Mouse (Mus musculus): Measurements from ENCODE around the gene Gm17387. TPM values are rescaled to one million over a fixed set of nuclear protein-coding genes. Genes with fewer than 3 reads are reported as not detected.

Gene Gm17387
- polyA plus RNA-seq, 1 experiment from 2014 or later, result not detected

DNA sequence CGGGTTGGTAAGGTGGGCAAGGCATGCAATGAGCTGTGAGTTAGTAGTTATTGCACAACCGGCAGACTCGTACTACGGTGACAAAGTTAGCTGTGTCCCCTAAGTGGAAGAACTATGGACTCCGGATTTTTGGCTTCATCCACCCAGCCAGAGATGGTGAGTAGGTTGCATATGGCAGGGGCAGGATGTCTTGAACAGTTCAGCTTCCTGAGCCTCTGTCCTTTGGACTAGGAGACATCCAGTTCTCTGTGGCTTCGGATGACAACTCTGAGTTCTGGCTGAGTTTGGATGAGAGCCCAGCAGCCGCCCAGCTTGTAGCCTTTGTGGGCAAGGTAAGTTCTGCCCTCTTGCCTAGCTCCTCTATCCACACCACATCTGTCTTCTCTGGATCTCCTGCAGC is 35.6 kb downstream of the Gm17387 start:
- no peak overlapping the region for H3K4me3 ChIP-seq
- no peak overlapping the region for H3K27ac ChIP-seq
- H3K9ac ChIP-seq, result no peak overlapping the region
- H3K4me1 ChIP-seq, result peaks cover 19% of the 10 kb centered on the region
- H3K9me3 ChIP-seq, result no peaks in the 10 kb centered on the region
- H3K27me3 ChIP-seq, result 0 out of 2 replicates have a peak, but pooled peaks cover 2% of the 10 kb centered on the region
- H3K4me2 ChIP-seq, result no peak overlapping the region
- ATAC-seq (ENCODE audit: insufficient number of reproducible peaks, insufficient read depth, low FRiP score, low TSS enrichment, low read depth), result no peak
- peaks cover 55% of the 10 kb centered on the region for H3K36me3 ChIP-seq
- WGBS, result 93% methylated on average over 7 of the region's 7 CpGs

DNA sequence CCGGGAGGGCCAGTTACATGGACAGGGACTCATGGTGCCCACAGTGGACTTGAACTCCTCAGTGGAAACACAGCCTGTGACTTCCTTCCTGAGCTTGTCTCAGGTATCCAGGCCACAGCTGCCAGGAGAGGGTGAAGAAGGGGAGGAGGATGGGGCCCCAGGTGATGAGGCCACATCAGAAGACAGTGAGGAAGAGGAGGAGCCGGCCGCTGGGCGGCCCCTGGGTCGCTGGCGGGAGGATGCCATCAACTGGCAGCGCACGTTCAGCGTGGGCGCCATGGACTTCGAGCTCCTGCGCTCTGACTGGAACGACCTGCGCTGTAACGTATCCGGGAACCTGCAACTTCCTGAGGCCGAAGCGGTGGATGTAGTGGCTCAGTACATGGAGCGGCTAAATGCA is 39.4 kb downstream of the Gm17387 start:
- 78% methylated on average over 19 of the region's 19 CpGs for WGBS
- Histone ChIP-seq H3K9me3 (no peaks in the 10 kb centered on the region), H3K36me3 (peaks cover 50% of the 10 kb centered on the region)

DNA sequence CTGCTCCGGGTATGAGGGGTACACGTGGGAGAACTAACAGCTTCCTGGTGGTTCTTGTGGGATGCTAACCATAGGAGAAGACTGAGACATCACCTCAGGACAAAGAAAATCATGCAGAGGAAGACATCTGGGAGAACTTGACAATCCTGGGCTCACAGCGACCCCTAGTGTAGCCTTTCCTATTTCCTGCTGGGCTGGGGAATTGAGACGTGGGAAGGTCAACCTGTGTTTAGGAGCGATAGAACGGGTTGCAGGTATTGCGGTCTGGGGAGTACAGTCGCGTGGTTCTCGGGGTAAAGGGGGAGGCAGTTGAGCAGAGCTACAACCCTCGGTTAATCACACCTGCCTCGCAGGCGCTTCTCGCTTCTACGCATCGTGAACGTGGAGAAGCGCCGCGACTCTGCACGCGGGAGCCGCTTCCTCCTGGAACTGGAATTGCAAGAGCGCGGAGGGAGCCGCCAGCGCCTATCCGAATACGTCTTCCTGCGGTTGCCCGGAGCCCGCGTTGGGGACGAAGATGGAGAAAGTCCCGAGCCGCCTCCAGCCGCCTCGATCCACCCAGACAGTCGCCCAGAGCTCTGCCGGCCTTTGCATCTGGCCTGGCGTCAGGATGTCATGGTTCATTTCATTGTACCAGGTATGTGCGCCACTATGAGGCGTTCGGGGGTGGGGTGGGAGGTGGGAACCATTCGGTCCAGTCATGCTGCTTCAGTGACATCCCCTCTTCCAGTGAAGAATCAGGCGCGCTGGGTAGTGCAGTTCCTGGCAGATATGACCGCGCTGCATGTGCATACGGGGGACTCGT is 41.3 kb downstream of the Gm17387 start:
- H3K9me3 ChIP-seq, result no peaks in the 10 kb centered on the region
- no peak for ATAC-seq (ENCODE audit: insufficient number of reproducible peaks, insufficient read depth, low FRiP score, low TSS enrichment, low read depth)
- H3K27me3 ChIP-seq, result peaks cover 26% of the 10 kb centered on the region
- peak overlapping the region; percentile 42 for H3K4me3 ChIP-seq
- H3K9ac ChIP-seq, result peak overlapping the region; percentile 72
- peaks cover 31% of the 10 kb centered on the region for H3K36me3 ChIP-seq
- no peak overlapping the region for H3K27ac ChIP-seq
- under 1% methylated on average over 51 of the region's 51 CpGs for WGBS
- H3K4me1 ChIP-seq, result peaks cover 26% of the 10 kb centered on the region
- H3K4me2 ChIP-seq, result peak overlapping the region; percentile 82

More for the DNA sequence above, 39.4 kb downstream of the Gm17387 start:
- no peak overlapping the region for H3K4me3 ChIP-seq
- H3K4me2 ChIP-seq, result no peak overlapping the region
- H3K4me1 ChIP-seq, result peaks cover 26% of the 10 kb centered on the region
- peaks cover 26% of the 10 kb centered on the region for H3K27me3 ChIP-seq
- H3K27ac ChIP-seq, result no peak overlapping the region
- H3K9ac ChIP-seq, result no peak overlapping the region
- no peak for ATAC-seq (ENCODE audit: insufficient number of reproducible peaks, insufficient read depth, low FRiP score, low TSS enrichment, low read depth)

DNA sequence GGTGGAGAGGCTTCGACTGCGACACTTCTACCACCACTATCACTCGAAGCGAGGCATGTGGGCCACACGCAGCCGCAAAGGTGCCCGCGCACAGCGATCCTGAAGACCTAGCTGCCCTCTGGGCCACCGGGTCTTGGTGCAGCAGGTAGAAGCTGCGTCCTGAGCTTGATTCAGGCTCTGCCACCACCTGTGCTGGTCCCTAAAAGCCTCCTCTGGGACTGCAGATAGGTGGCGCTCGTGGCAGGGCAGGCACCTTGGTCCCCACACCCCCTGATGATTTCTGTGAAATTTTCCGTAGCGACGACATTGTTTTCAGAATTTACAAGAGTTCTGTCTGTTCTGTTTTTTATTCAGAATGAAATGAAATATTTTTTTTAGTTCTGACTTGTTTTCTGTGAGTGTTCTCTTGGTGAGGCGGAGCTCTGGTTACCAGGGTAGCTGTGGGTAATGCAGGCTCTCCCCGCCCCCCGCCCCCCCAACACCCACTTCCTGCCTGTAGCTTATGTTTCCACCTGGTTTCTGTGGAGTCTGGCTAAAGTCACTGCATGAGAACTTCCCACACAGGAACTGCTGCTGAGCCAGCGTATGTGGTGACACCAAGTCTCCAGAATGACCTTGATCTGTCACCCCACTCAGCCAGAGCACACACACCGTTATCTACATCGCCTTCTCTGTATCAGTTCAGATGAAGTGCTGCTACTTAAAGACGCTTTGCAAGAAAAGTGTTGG is 43.2 kb downstream of the Gm17387 start:
- Histone ChIP-seq H3K4me1 (peaks cover 26% of the 10 kb centered on the region), H3K4me2 (peak overlapping the region; percentile 26; the same call in 1 of the 2 replicates), H3K36me3 (peaks cover 18% of the 10 kb centered on the region), H3K9me3 (no peaks in the 10 kb centered on the region), H3K9ac (no peak overlapping the region), H3K27ac (no peak overlapping the region), H3K27me3 (peaks cover 26% of the 10 kb centered on the region), H3K4me3 (no peak overlapping the region)
- 29% methylated on average over 23 of the region's 23 CpGs for WGBS
- ATAC-seq (ENCODE audit: insufficient number of reproducible peaks, insufficient read depth, low FRiP score, low TSS enrichment, low read depth), result no peak

DNA sequence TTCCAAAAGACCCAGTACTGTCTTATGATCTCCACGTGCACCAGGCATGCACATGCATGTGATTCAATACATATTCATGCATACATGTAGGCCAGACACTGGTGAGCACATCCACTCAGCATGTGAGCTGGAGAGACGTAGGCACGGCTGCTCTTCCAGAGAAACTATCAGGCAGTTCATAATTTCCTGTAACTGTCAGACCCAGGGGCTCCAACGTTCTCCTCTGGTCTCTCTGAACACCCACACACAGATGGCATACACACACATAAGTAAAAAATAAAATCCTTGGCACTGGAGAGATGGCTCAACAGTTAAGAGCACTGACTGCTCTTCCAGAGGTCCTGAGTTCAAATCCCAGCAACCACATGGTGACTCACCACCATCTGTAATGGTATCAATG is 44.9 kb downstream of the Gm17387 start:
- peaks cover 26% of the 10 kb centered on the region for H3K4me1 ChIP-seq
- ATAC-seq (ENCODE audit: insufficient number of reproducible peaks, insufficient read depth, low FRiP score, low TSS enrichment, low read depth), result no peak
- no peak overlapping the region for H3K4me2 ChIP-seq
- no peak overlapping the region for H3K27ac ChIP-seq
- 83% methylated on average over 4 of the region's 4 CpGs for WGBS
- no peak overlapping the region for H3K9ac ChIP-seq
- no peak overlapping the region for H3K4me3 ChIP-seq
- H3K9me3 ChIP-seq, result no peaks in the 10 kb centered on the region
- H3K36me3 ChIP-seq, result peaks cover 2% of the 10 kb centered on the region; the same call in 1 of the 2 replicates
- H3K27me3 ChIP-seq, result peaks cover 26% of the 10 kb centered on the region

DNA sequence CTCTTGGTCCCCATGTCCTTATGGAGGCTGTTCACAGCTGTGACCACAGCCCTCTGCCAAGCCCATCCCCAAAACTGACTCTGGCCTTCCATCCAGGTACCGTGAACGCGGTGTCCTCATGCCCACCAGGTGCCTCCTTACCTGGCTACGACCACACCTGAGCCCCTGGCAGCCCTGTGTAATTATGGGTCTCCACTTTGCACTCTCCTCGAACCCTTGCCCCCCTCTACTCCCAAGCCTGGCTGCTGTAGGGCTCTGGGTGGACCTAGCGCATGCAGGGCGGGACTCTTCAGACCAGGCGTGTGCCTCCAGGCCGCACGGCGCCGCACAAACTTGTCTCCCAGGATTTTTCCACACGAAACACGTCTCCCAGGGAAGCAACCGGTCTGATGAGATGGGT is 48.9 kb downstream of the Gm17387 start, which contains the start of gene Pkp3:
Gene Pkp3 (plus strand): TSS at position 378 of the 400 bp plus-strand sequence.
- Histone ChIP-seq H3K36me3 (peaks cover 5% of the 10 kb centered on the region), H3K9ac (no peak within 1 kb of the TSS), H3K27me3 (peaks cover 11% of the 10 kb centered on the region; the same call in 1 of the 2 replicates), H3K4me3 (no peak within 1 kb of the TSS), H3K27ac (peak within 1 kb of the TSS; percentile 68; the same call in 1 of the 2 replicates), H3K9me3 (no peaks in the 10 kb centered on the region), H3K4me1 (no peaks in the 10 kb centered on the region; the same call in 1 of the 2 replicates), H3K4me2 (peak within 1 kb of the TSS; percentile 49)
- WGBS, result 84% methylated on average over 15 of the region's 15 CpGs
- no peak for ATAC-seq (ENCODE audit: insufficient number of reproducible peaks, insufficient read depth, low FRiP score, low TSS enrichment, low read depth)

DNA sequence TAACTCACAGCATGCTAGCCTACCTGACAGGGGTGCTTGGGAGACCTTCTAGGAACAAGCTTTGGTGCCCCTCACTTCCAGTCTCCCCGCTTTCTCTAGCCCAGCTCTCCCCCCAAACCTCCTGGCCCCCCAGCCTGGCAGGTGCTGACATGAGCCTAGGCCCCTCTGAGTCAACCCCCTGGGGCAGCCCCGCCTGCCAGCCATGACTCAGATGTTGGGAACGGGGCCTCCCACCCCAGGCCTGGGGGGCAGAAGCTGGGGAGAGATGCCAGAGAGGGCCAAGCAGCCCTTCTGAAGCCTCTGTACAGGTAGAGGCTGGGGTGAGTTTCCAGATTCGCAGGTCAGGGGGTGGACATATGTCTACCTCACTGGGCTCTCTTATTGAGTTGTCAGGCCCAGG is 49.9 kb downstream of the Gm17387 start:
- H3K36me3 ChIP-seq, result peaks cover 9% of the 10 kb centered on the region
- H3K4me3 ChIP-seq, result no peak overlapping the region
- H3K9me3 ChIP-seq, result no peaks in the 10 kb centered on the region
- peak overlapping the region; percentile 49 for H3K4me2 ChIP-seq
- 62% methylated on average over 4 of the region's 4 CpGs for WGBS
- H3K27me3 ChIP-seq, result peaks cover 11% of the 10 kb centered on the region; the same call in 1 of the 2 replicates
- H3K27ac ChIP-seq, result peak overlapping the region; percentile 68; the same call in 1 of the 2 replicates
- no peaks in the 10 kb centered on the region; the same call in 1 of the 2 replicates for H3K4me1 ChIP-seq
- H3K9ac ChIP-seq, result no peak overlapping the region
- ATAC-seq (ENCODE audit: insufficient number of reproducible peaks, insufficient read depth, low FRiP score, low TSS enrichment, low read depth), result no peak

Other genes starting within 250 kb of the Gm17387 start
- gene Syce1, start 241.3 kb upstream of the Gm17387 start, polyA plus RNA-seq (2015; fragmentation: Nextera tagmentation; extraction: Ambion mirVana), result 0.23 TPM in 1 of 2 replicates, not detected in the other
- 1.7 and 2.1 TPM in 2 replicates for gene Zfp941, start 207.0 kb upstream of the Gm17387 start, polyA plus RNA-seq (2015; fragmentation: Nextera tagmentation; extraction: Ambion mirVana)
- 4.2 and 5.3 TPM in 2 replicates for gene Urah, start 194.1 kb upstream of the Gm17387 start, polyA plus RNA-seq (2015; fragmentation: Nextera tagmentation; extraction: Ambion mirVana)
- gene Scgb1c1, start 183.6 kb upstream of the Gm17387 start, polyA plus RNA-seq (2015; fragmentation: Nextera tagmentation; extraction: Ambion mirVana), result not detected in 2 replicates
- 0.25 TPM in 1 of 2 replicates, not detected in the other for gene Odf3, start 181.3 kb upstream of the Gm17387 start, polyA plus RNA-seq (2015; fragmentation: Nextera tagmentation; extraction: Ambion mirVana)
- not detected in 2 replicates for gene Gm45785, start 172.8 kb upstream of the Gm17387 start, polyA plus RNA-seq (2015; fragmentation: Nextera tagmentation; extraction: Ambion mirVana)
- gene Ric8a, start 172.2 kb upstream of the Gm17387 start, polyA plus RNA-seq (2015; fragmentation: Nextera tagmentation; extraction: Ambion mirVana), result 72.4 and 72.6 TPM in 2 replicates
- gene Bet1l, start 171.6 kb upstream of the Gm17387 start, polyA plus RNA-seq (2015; fragmentation: Nextera tagmentation; extraction: Ambion mirVana), result 56.4 and 68.1 TPM in 2 replicates
- gene Psmd13, start 147.2 kb upstream of the Gm17387 start, polyA plus RNA-seq (2015; fragmentation: Nextera tagmentation; extraction: Ambion mirVana), result 237 and 261 TPM in 2 replicates
- gene Sirt3, start 146.8 kb upstream of the Gm17387 start, polyA plus RNA-seq (2015; fragmentation: Nextera tagmentation; extraction: Ambion mirVana), result 24.8 and 28.9 TPM in 2 replicates
- gene Cox8b, start 128.7 kb upstream of the Gm17387 start, polyA plus RNA-seq (2015; fragmentation: Nextera tagmentation; extraction: Ambion mirVana), result 1.2 and 1.9 TPM in 2 replicates
- 0.20 and 0.30 TPM in 2 replicates for gene Nlrp6, start 108.2 kb upstream of the Gm17387 start, polyA plus RNA-seq (2015; fragmentation: Nextera tagmentation; extraction: Ambion mirVana)
- 25.1 and 25.7 TPM in 2 replicates for gene Pgghg, start 87.7 kb upstream of the Gm17387 start, polyA plus RNA-seq (2015; fragmentation: Nextera tagmentation; extraction: Ambion mirVana)
- gene Ifitm5, start 78.8 kb upstream of the Gm17387 start, polyA plus RNA-seq (2015; fragmentation: Nextera tagmentation; extraction: Ambion mirVana), result 32.4 and 56.7 TPM in 2 replicates
- 1.1 TPM in 1 of 2 replicates, not detected in the other for gene Gm45717, start 73.2 kb upstream of the Gm17387 start, polyA plus RNA-seq (2015; fragmentation: Nextera tagmentation; extraction: Ambion mirVana)
- gene Ifitm2, start 73.1 kb upstream of the Gm17387 start, polyA plus RNA-seq (2015; fragmentation: Nextera tagmentation; extraction: Ambion mirVana), result 1,314 and 1,591 TPM in 2 replicates
- gene Ifitm1, start 61.9 kb upstream of the Gm17387 start, polyA plus RNA-seq (2015; fragmentation: Nextera tagmentation; extraction: Ambion mirVana), result 91.5 and 101 TPM in 2 replicates
- gene Ifitm3, start 18.4 kb upstream of the Gm17387 start, polyA plus RNA-seq (2015; fragmentation: Nextera tagmentation; extraction: Ambion mirVana), result 98.1 and 109 TPM in 2 replicates
- gene Ifitm6, start 11.2 kb upstream of the Gm17387 start, polyA plus RNA-seq (2015; fragmentation: Nextera tagmentation; extraction: Ambion mirVana), result 0.45 TPM in 1 of 2 replicates, not detected in the other
- 26.4 and 27.4 TPM in 2 replicates for gene B4galnt4, start 32.0 kb downstream of the Gm17387 start, polyA plus RNA-seq (2015; fragmentation: Nextera tagmentation; extraction: Ambion mirVana)
- 36.1 and 46.2 TPM in 2 replicates for gene Pkp3, start 49.1 kb downstream of the Gm17387 start, polyA plus RNA-seq (2015; fragmentation: Nextera tagmentation; extraction: Ambion mirVana)
- 2.4 and 3.8 TPM in 2 replicates for gene Sigirr, start 71.4 kb downstream of the Gm17387 start, polyA plus RNA-seq (2015; fragmentation: Nextera tagmentation; extraction: Ambion mirVana)
- 5.2 TPM in 2 replicates for gene Ano9, start 88.7 kb downstream of the Gm17387 start, polyA plus RNA-seq (2015; fragmentation: Nextera tagmentation; extraction: Ambion mirVana)
- gene Ptdss2, start 93.3 kb downstream of the Gm17387 start, polyA plus RNA-seq (2015; fragmentation: Nextera tagmentation; extraction: Ambion mirVana), result 70.8 and 76.0 TPM in 2 replicates
- gene Rnh1, start 143.7 kb downstream of the Gm17387 start, polyA plus RNA-seq (2015; fragmentation: Nextera tagmentation; extraction: Ambion mirVana), result 111 and 118 TPM in 2 replicates
- gene Hras, start 164.9 kb downstream of the Gm17387 start, polyA plus RNA-seq (2015; fragmentation: Nextera tagmentation; extraction: Ambion mirVana), result 99.8 and 110 TPM in 2 replicates
- gene Lrrc56, start 165.0 kb downstream of the Gm17387 start, polyA plus RNA-seq (2015; fragmentation: Nextera tagmentation; extraction: Ambion mirVana), result 11.6 and 13.3 TPM in 2 replicates
- 2.8 and 3.4 TPM in 2 replicates for gene Lmntd2, start 184.9 kb downstream of the Gm17387 start, polyA plus RNA-seq (2015; fragmentation: Nextera tagmentation; extraction: Ambion mirVana)
- 32.9 and 40.0 TPM in 2 replicates for gene Rassf7, start 186.7 kb downstream of the Gm17387 start, polyA plus RNA-seq (2015; fragmentation: Nextera tagmentation; extraction: Ambion mirVana)
- gene Phrf1, start 199.7 kb downstream of the Gm17387 start, polyA plus RNA-seq (2015; fragmentation: Nextera tagmentation; extraction: Ambion mirVana), result 78.5 and 82.0 TPM in 2 replicates
- gene Irf7, start 237.3 kb downstream of the Gm17387 start, polyA plus RNA-seq (2015; fragmentation: Nextera tagmentation; extraction: Ambion mirVana), result 2.0 and 2.4 TPM in 2 replicates
- 2.0 TPM in 1 of 2 replicates, not detected in the other for gene Cdhr5, start 247.7 kb downstream of the Gm17387 start, polyA plus RNA-seq (2015; fragmentation: Nextera tagmentation; extraction: Ambion mirVana)

Measured in embryonic facial prominence, embryonic 13.5 days (tissue).